13 mouse cellular contexts compared by ENCODE assay signal in the genomic region with DNA sequence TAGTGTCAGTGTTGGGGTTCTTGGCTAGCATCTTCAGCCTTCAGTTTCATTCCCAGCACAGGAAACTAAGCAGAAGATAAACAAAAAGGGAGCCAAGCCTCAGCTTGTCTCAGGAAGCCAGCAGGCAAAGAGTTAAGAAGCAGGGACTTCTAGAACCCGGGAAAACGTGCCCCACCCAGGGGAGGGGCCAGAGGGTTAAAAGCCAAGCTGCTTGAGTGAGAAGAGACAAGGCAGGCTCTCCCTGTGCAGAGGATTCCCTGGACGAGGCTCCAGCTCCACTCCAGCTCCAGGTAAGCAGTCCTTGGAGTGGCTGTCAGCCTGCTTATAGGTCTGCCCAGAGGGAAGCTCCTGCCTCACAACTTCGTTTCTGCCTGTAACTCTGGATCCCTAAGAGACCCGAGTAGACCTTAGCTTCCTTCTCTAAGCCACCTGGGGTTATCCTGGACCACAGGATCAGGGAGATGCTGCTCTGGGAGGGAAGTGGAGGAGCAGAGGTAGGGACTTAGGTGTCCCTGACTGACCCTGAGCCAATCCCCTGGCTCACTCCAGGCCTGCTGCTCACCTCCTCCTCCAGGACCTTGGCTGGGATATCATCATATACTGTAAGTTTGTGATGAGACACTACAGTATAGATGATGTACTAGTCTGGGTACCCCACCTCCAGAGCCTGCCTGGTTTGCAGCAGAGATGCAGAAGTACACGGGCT. TPM values are rescaled to one million over a fixed set of nuclear protein-coding genes. Genes with fewer than 3 reads are reported as not detected.
DNase-seq lines count a peak whose midpoint lies in the region; ATAC-seq and TF ChIP-seq lines count a peak whose summit lies in the region.
"Had no signal": no experiment of that assay in that cellular context is flagged by ENCODE, and none has a peak within 500 bp of the region (broad histone marks: within the 10 kb centered on the region; RNA-seq: fewer than 3 reads in every experiment).

No protein-coding gene starts in this region.

- WGBS in intestine, embryonic 16.5 days: 29% methylated on average over 6 of the region's 6 CpGs
- whole genome bisulfite sequencing in intestine, postnatal 0 days: 27% methylated on average over 6 of the region's 6 CpGs
- 54% methylated on average over 6 of the region's 6 CpGs for WGBS in spleen, adult 2 months
- 36% methylated on average over 6 of the region's 6 CpGs for WGBS in neural tube, embryonic 15.5 days

- H3K27me3 ChIP-seq in intestine, embryonic 16.5 days (replicated peaks; ENCODE audit: control insufficient read depth, insufficient read depth, low read length): no peaks in the 10 kb centered on the region
- H3K27me3 ChIP-seq in intestine, postnatal 0 days (replicated peaks; ENCODE audit: control insufficient read depth, insufficient read depth, low read length): no peaks in the 10 kb centered on the region
- H3K27me3 ChIP-seq in spleen, adult 2 months (ENCODE audit: control insufficient read depth, insufficient read depth, low read length): no peaks in the 10 kb centered on the region
- no peaks in the 10 kb centered on the region for H3K27me3 ChIP-seq in neural tube, embryonic 15.5 days (replicated peaks)
- H3K27me3 ChIP-seq: kidney, embryonic 15.5 days; limb, embryonic 15.5 days had no signal

- no peaks in the 10 kb centered on the region for H3K4me1 ChIP-seq in intestine, embryonic 16.5 days (ENCODE audit: control insufficient read depth, insufficient read depth, low read length)
- H3K4me1 ChIP-seq in intestine, postnatal 0 days (replicated peaks; ENCODE audit: control insufficient read depth, insufficient read depth, low read length): no peaks in the 10 kb centered on the region; the same call in 1 of the 2 replicates
- H3K4me1 ChIP-seq in spleen, adult 2 months (ENCODE audit: control insufficient read depth, insufficient read depth, insufficient read length): no peaks in the 10 kb centered on the region
- no peaks in the 10 kb centered on the region for H3K4me1 ChIP-seq in neural tube, embryonic 15.5 days
- H3K4me1 ChIP-seq: kidney, embryonic 15.5 days; limb, embryonic 15.5 days had no signal

- no peak for TF ChIP-seq POLR2A in spleen, adult 2 months (IDR thresholded peaks at IDR 0.05; ENCODE audit: low read depth, low read length)

- 0 out of 2 replicates have a peak, but pooled peaks have one; percentile 30 for ATAC-seq in intestine, embryonic 16.5 days
- no peak for ATAC-seq in intestine, postnatal 0 days
- peak; percentile 40 for ATAC-seq in erythroid progenitor cell, adult 5-6 weeks (replicated peaks; ENCODE audit: low FRiP score, poor library complexity, severe bottlenecking)
- ATAC-seq in neural tube, embryonic 15.5 days (ENCODE audit: low FRiP score): no peak
- ATAC-seq: CD4-positive, CD25-positive, alpha-beta regulatory T cell, adult 4 months had no signal

- no peak overlapping the region for H3K4me2 ChIP-seq in intestine, embryonic 16.5 days (ENCODE audit: low read depth, low read length)
- no peak overlapping the region for H3K4me2 ChIP-seq in intestine, postnatal 0 days (replicated peaks; ENCODE audit: low read depth)
- H3K4me2 ChIP-seq in neural tube, embryonic 15.5 days: no peak overlapping the region
- H3K4me2 ChIP-seq: kidney, embryonic 15.5 days; limb, embryonic 15.5 days had no signal

- H3K9ac ChIP-seq in intestine, embryonic 16.5 days (ENCODE audit: low read depth, low read length): no peak overlapping the region
- H3K9ac ChIP-seq in intestine, postnatal 0 days (ENCODE audit: low read depth, low read length): no peak overlapping the region
- no peak overlapping the region for H3K9ac ChIP-seq in neural tube, embryonic 15.5 days (replicated peaks)
- H3K9ac ChIP-seq: kidney, embryonic 15.5 days; limb, embryonic 15.5 days had no signal

- H3K27ac ChIP-seq in intestine, embryonic 16.5 days (ENCODE audit: low read length): no peak overlapping the region
- no peak overlapping the region for H3K27ac ChIP-seq in intestine, postnatal 0 days (ENCODE audit: low read depth, low read length)
- peak overlapping the region; percentile 63 for H3K27ac ChIP-seq in spleen, adult 2 months (ENCODE audit: insufficient read depth, low read length)
- no peak overlapping the region for H3K27ac ChIP-seq in neural tube, embryonic 15.5 days (replicated peaks)
- H3K27ac ChIP-seq: kidney, embryonic 15.5 days; limb, embryonic 15.5 days had no signal

- no peak overlapping the region for H3K4me3 ChIP-seq in intestine, embryonic 16.5 days (ENCODE audit: low read length)
- H3K4me3 ChIP-seq in intestine, postnatal 0 days (ENCODE audit: low read depth, low read length): no peak overlapping the region
- H3K4me3 ChIP-seq in spleen, adult 2 months (ENCODE audit: extremely low read depth, insufficient read depth, insufficient read length): peak overlapping the region; percentile 35
- H3K4me3 ChIP-seq in neural tube, embryonic 15.5 days (replicated peaks): no peak overlapping the region
- H3K4me3 ChIP-seq: kidney, embryonic 15.5 days; limb, embryonic 15.5 days had no signal

- no peak for TF ChIP-seq CTCF in intestine, postnatal 0 days (IDR thresholded peaks at IDR 0.05; ENCODE audit: low read depth)
- no peak for TF ChIP-seq CTCF in spleen, adult 2 months (IDR thresholded peaks at IDR 0.05; ENCODE audit: extremely low read depth, insufficient read depth, insufficient read length, insufficient replicate concordance)

- peaks cover 15% of the 10 kb centered on the region for H3K36me3 ChIP-seq in intestine, embryonic 16.5 days (ENCODE audit: control insufficient read depth, insufficient read depth, low read length)
- peaks cover 41% of the 10 kb centered on the region for H3K36me3 ChIP-seq in intestine, postnatal 0 days (ENCODE audit: control insufficient read depth, insufficient read depth)
- H3K36me3 ChIP-seq in spleen, adult 2 months (ENCODE audit: control insufficient read depth, insufficient read depth, low read length): peaks cover 21% of the 10 kb centered on the region
- peaks cover 53% of the 10 kb centered on the region for H3K36me3 ChIP-seq in neural tube, embryonic 15.5 days

- no peaks in the 10 kb centered on the region for H3K9me3 ChIP-seq in intestine, embryonic 16.5 days (ENCODE audit: control insufficient read depth, low read length)
- no peaks in the 10 kb centered on the region for H3K9me3 ChIP-seq in intestine, postnatal 0 days (ENCODE audit: control insufficient read depth)
- H3K9me3 ChIP-seq in neural tube, embryonic 15.5 days (replicated peaks): no peaks in the 10 kb centered on the region
- H3K9me3 ChIP-seq: kidney, embryonic 15.5 days; limb, embryonic 15.5 days had no signal

- DNase-seq in R1 (ENCODE audit: low read depth, low spot score): peak; percentile 78
- DNase-seq in spleen, adult 2 months (ENCODE audit: low read depth in 1 of 2, low spot score in 2 of 2): no peak
- DNase-seq in cerebellum, adult 8-10 months: no peak
- no peak for DNase-seq in gastrocnemius, postnatal 25 days
- DNase-seq: cerebellum, adult 11 months; thymus, adult 18-20 months had no signal

RNA-seq across cellular contexts. Expression of gene Eral1, which starts 7.6 kb away (rescaled TPM):
- 29.2 and 31.2 TPM in 2 replicates for polyA plus RNA-seq in intestine, embryonic 16.5 days (2015; fragmentation: Nextera tagmentation; extraction: Ambion mirVana)
- 12.2 and 13.0 TPM in 2 replicates for polyA plus RNA-seq in intestine, postnatal 0 days (2015; fragmentation: Nextera tagmentation; extraction: Ambion mirVana)
- total RNA-seq in erythroid progenitor cell, adult 5-6 weeks (2015; ENCODE audit: low replicate concordance): 4.0 and 5.0 TPM in 2 replicates
- 3.6 and 6.7 TPM in 2 replicates for total RNA-seq in erythroid progenitor cell, adult 5-6 weeks (2017; ENCODE audit: low replicate concordance)
- polyA plus RNA-seq in spleen, adult 2 months (2012; rRNA removed): 21.4 and 27.0 TPM in 2 replicates
- total RNA-seq in gastrocnemius, postnatal 25 days (2021): 10 to 100 TPM; 19.3 to 20.6 TPM
- polyA plus RNA-seq in neural tube, embryonic 15.5 days (2015; fragmentation: Nextera tagmentation; extraction: Ambion mirVana): 30.1 and 30.9 TPM in 2 replicates

RNA-seq across cellular contexts. Expression of gene Fam222b, which starts 21.9 kb away (rescaled TPM):
- 14.2 and 16.1 TPM in 2 replicates for polyA plus RNA-seq in intestine, embryonic 16.5 days (2015; fragmentation: Nextera tagmentation; extraction: Ambion mirVana)
- 10.6 and 11.5 TPM in 2 replicates for polyA plus RNA-seq in intestine, postnatal 0 days (2015; fragmentation: Nextera tagmentation; extraction: Ambion mirVana)
- 2.9 and 4.3 TPM in 2 replicates for total RNA-seq in erythroid progenitor cell, adult 5-6 weeks (2015; ENCODE audit: low replicate concordance)
- total RNA-seq in erythroid progenitor cell, adult 5-6 weeks (2017; ENCODE audit: low replicate concordance): 0.45 and 1.5 TPM in 2 replicates
- 12.5 and 15.2 TPM in 2 replicates for polyA plus RNA-seq in spleen, adult 2 months (2012; rRNA removed)
- total RNA-seq in gastrocnemius, postnatal 25 days (2021): 1 to 10 TPM; 5.4 to 5.8 TPM
- polyA plus RNA-seq in neural tube, embryonic 15.5 days (2015; fragmentation: Nextera tagmentation; extraction: Ambion mirVana): 22.2 and 24.2 TPM in 2 replicates

RNA-seq across cellular contexts. Expression of gene Flot2, which starts 34.8 kb away (rescaled TPM):
- polyA plus RNA-seq in intestine, embryonic 16.5 days (2015; fragmentation: Nextera tagmentation; extraction: Ambion mirVana): 37.8 and 40.9 TPM in 2 replicates
- 23.0 and 23.3 TPM in 2 replicates for polyA plus RNA-seq in intestine, postnatal 0 days (2015; fragmentation: Nextera tagmentation; extraction: Ambion mirVana)
- total RNA-seq in erythroid progenitor cell, adult 5-6 weeks (2015; ENCODE audit: low replicate concordance): 15.1 and 24.7 TPM in 2 replicates
- 13.1 and 17.6 TPM in 2 replicates for total RNA-seq in erythroid progenitor cell, adult 5-6 weeks (2017; ENCODE audit: low replicate concordance)
- polyA plus RNA-seq in spleen, adult 2 months (2012; rRNA removed): 36.6 and 39.1 TPM in 2 replicates
- 10 to 100 TPM; 54.8 to 55.7 TPM for total RNA-seq in gastrocnemius, postnatal 25 days (2021)
- polyA plus RNA-seq in neural tube, embryonic 15.5 days (2015; fragmentation: Nextera tagmentation; extraction: Ambion mirVana): 121 and 132 TPM in 2 replicates

RNA-seq across cellular contexts. Expression of gene Dhrs13, which starts 40.5 kb away (rescaled TPM):
- 14.2 and 16.9 TPM in 2 replicates for polyA plus RNA-seq in intestine, embryonic 16.5 days (2015; fragmentation: Nextera tagmentation; extraction: Ambion mirVana)
- 4.4 and 5.2 TPM in 2 replicates for polyA plus RNA-seq in intestine, postnatal 0 days (2015; fragmentation: Nextera tagmentation; extraction: Ambion mirVana)
- total RNA-seq in erythroid progenitor cell, adult 5-6 weeks (2015; ENCODE audit: low replicate concordance): 10.1 and 10.8 TPM in 2 replicates
- total RNA-seq in erythroid progenitor cell, adult 5-6 weeks (2017; ENCODE audit: low replicate concordance): 7.1 and 10.8 TPM in 2 replicates
- 3.1 and 3.9 TPM in 2 replicates for polyA plus RNA-seq in spleen, adult 2 months (2012; rRNA removed)
- 1 to 10 TPM in 1 of 2 experiments, under 1 TPM in 1; 0.59 to 1.1 TPM for total RNA-seq in gastrocnemius, postnatal 25 days (2021)
- 48.2 and 55.3 TPM in 2 replicates for polyA plus RNA-seq in neural tube, embryonic 15.5 days (2015; fragmentation: Nextera tagmentation; extraction: Ambion mirVana)

Comparison
In these comparisons a context has a peak if more than half of its experiments do, and no peak if none do; other contexts are left out.
1. ATAC-seq: peak in intestine, embryonic 16.5 days (single experiment) and erythroid progenitor cell, adult 5-6 weeks (single experiment); none in intestine, postnatal 0 days (single experiment) and neural tube, embryonic 15.5 days (single experiment).